Mouse (Mus musculus) regulatory T cell (primary cell): Measurements from ENCODE around the gene Hmgcll1.
"Not testable (repeated sequence)": the region's sequence is repeated elsewhere in the genome, so short reads cannot be mapped to it uniquely, and the experiment has no call there.

ENCODE experiments used
- in situ Hi-C: fragments of 300-600 bp; cut with MboI, MseI; formaldehyde crosslinking; loops from one replicate; pipeline ENCODE4 v1.15.1; 2025; ENCODE audit warnings: high pct_unique_total_duplicates

Hmgcll1 gene

GRCm38 (mm10) chr9:76043341-76043740, 28.7 kb downstream of the Hmgcll1 start:
- in situ Hi-C loops, result no loop called here

GRCm38 (mm10) chr9:76060935-76061334, 46.3 kb downstream of the Hmgcll1 start:
- in situ Hi-C loops, result no loop called here

GRCm38 (mm10) chr9:76061492-76061891, 46.8 kb downstream of the Hmgcll1 start:
- in situ Hi-C loops, result no loop called here

GRCm38 (mm10) chr9:76064164-76064563, 49.5 kb downstream of the Hmgcll1 start:
- in situ Hi-C loops, result no loop called here

- in situ Hi-C loops, result no loop called here
Observed at GRCm38 (mm10) chr9:76091561-76091960, 76.9 kb downstream of the Hmgcll1 start.

GRCm38 (mm10) chr9:76097221-76097620, 82.6 kb downstream of the Hmgcll1 start:
- in situ Hi-C loops, result no loop called here

GRCm38 (mm10) chr9:76099981-76100380, 85.3 kb downstream of the Hmgcll1 start:
- in situ Hi-C loops, result no loop called here

GRCm38 (mm10) chr9:76104416-76104815, 89.8 kb downstream of the Hmgcll1 start:
- in situ Hi-C loops, result not testable (repeated sequence)

GRCm38 (mm10) chr9:76104846-76105245, 90.2 kb downstream of the Hmgcll1 start:
- in situ Hi-C loops, result no loop called here

- in situ Hi-C loops, result not testable (repeated sequence)
Observed at GRCm38 (mm10) chr9:76122888-76123287, 108.2 kb downstream of the Hmgcll1 start.

- in situ Hi-C loops, result no loop called here
Observed at GRCm38 (mm10) chr9:76124249-76124648, 109.6 kb downstream of the Hmgcll1 start.

- in situ Hi-C loops, result no loop called here
Observed at GRCm38 (mm10) chr9:76129353-76129752, 114.7 kb downstream of the Hmgcll1 start.

GRCm38 (mm10) chr9:76134042-76134441, 119.4 kb downstream of the Hmgcll1 start:
- in situ Hi-C loops, result no loop called here

GRCm38 (mm10) chr9:76138378-76139109, 123.9 kb downstream of the Hmgcll1 start:
- in situ Hi-C loops, result no loop called here

- in situ Hi-C loops, result no loop called here
Observed at GRCm38 (mm10) chr9:76145593-76145992, 130.9 kb downstream of the Hmgcll1 start.

- in situ Hi-C loops, result no loop called here
Observed at GRCm38 (mm10) chr9:76162446-76162845, 147.8 kb downstream of the Hmgcll1 start.

- in situ Hi-C loops, result no loop called here
Observed at GRCm38 (mm10) chr9:76168355-76168754, 153.7 kb downstream of the Hmgcll1 start.

- in situ Hi-C loops, result no loop called here
Observed at GRCm38 (mm10) chr9:76172686-76173295, 158.1 kb downstream of the Hmgcll1 start.

GRCm38 (mm10) chr9:76179221-76179620, 164.6 kb downstream of the Hmgcll1 start:
- in situ Hi-C loops, result no loop called here
